Mouse (Mus musculus): ENCODE results near the gene Vldlr. TPM values are rescaled to one million over a fixed set of nuclear protein-coding genes. Genes with fewer than 3 reads are reported as not detected.

Gene Vldlr
- total and polyA plus RNA-seq, 3 experiments: 18.5 to 38.0 (median 35.4) TPM

DNA sequence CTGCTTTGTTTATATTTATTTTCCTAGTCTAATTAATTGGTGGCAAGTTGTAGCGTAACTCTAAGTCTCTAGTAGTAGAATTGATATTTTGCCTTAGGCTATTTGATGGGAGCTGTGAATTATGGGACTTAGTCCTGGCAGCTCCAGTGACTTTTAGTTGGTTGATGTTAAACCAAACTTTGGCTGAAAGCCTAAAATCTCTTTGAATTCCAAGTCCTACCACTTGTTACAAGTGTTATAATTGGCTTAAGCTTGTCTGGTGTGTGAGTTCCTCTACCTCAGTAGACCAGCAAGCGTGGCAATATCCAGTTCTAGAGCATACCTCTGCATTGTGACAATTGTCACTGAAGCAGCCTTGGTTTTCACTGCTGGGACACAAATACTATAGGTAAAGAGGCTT lies 17.1 kb downstream of the Vldlr start:
- no peak for DNase-seq

DNA sequence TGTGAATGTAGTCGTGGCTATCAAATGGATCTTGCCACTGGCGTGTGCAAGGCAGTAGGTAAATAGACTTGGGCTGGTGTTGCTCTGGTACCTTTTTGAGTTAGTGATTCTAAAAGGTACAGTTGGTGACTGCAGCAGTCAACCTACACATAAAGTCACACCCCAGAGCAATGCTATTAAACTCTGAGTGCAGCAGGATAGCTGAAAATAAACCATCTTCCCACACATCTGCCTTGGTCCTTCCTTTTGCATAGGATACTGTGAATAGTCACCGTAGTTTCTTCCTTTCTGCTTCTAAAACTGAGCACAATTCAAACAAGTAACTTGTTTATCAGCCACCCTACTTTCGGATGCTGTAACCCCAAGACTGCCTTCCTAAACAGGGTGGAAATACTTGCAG lies 23.6 kb downstream of the Vldlr start:
- no peak for DNase-seq

DNA sequence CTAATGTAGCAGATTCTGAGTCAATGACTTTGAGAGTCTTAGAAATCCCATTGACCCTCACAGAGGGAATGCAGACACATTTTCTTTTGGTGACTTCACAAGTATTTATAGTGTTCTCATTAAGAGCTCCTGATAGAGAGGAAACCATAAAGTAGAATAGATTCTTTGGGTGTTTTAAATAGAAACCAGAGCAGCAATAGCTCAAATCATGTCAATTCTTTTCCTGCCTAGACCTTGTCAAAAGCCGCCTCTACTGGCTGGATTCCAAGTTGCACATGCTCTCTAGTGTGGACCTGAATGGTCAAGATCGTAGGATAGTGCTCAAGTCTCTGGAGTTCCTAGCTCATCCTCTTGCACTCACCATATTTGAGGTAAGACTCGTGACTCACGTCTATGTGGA lies 27.2 kb downstream of the Vldlr start:
- no peak for DNase-seq

DNA sequence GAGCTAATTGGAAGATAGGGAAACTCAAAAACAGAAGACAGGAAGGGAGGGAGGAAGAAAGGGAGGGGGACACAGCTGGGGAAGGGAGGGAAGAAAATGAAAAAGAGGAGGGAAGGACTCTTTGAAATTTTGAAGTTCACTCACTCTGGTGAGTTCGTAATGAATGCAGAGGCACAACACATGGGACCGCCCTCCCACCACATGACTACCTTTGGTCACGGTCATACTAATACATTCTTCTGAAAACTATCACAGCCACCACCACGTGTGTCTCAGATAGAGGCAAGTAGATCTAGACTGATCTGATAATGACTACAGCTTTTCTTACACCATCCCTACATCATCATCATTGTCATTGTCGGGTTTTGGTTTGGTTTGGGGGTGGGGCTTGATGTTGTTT lies 38.5 kb downstream of the Vldlr start:
- no peak for DNase-seq

DNA sequence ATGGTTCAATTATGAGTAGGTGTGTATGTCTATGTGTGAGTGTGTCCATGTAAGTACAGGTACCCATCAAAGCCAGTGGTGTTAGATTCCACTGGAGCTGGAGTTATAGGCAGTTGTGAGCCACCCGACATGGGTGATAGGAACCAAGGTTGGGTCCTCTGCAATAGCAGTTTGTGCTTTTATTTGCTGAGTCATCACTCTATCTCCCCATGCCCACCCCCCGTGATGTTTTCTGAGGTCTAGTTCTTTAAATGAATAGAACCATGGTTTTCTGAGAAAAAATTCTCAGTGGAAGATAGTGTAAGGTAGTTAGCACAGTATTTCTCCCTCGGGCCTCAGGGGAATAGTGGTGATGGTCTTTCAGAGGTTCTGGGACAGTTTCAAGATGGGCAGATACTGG lies 39.4 kb downstream of the Vldlr start:
- DNase-seq: no peak

DNA sequence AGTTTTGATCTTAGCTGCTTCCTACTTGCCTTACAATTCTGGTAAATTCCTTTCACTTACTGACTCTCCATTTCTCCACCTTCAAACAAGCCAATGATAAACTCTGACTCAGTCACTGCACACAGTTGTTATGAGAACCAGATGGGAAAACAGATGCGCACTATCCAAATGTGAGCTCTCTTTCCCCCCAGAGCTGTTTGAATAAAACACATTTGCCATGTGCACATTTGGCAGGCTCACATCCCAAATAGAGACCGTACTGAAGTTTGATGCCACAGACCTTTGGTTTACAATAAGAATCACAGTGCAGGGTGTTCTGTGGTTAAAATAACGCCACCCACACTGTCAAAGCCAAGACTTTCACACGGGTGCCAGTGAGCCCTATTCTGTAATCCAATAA lies 43.8 kb downstream of the Vldlr start:
- DNase-seq: no peak

DNA sequence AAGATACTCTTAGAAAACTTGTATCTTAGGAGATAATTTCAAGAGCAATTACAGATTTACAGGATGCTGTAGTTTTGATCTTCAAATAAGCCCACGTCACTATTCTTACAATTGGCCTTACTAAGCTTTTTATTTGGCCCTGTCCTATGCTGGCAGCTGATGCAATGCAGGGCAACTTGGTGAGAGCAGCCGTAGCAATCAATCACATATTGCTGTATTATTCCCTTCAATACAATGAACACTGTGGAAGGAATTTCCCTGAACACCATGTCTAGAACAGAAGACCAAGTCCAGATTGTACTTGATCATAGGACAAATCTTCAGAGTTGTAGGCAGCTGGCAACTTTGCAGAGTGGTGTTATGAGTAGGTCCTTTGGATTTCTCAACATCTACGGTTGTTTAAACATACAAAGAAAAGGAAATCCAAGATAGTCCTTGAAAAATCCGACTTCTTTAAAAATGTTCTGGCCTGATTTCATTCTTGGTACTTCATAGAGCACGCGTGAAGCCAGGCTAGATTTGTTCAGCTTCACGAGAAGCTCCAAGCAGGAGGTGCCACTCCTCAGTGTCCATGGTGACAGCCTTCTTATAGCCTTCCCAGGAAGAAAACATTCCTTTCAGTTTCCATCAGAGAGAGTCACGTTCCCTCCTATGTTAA lies 44.5 kb downstream of the Vldlr start:
- DNase-seq: peak; percentile 32

DNA sequence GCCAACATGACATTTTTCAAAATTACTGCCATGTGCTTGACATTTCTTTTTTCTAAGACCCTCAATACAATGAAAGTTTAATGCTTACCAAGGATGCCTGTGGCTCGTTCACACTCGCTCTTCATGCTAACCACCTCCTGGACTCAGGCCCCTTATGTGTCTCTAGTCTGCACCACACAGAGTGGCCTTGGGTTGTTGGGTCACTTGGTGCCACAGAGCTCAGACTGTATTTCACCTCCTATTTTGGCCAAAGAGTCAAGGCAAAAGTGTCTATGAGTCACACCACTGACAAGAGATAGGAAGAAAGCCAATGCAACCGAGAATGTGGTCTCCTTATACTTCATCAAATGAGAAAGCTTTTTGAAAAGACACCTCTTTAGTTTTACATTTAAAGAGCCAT lies 45.9 kb downstream of the Vldlr start:
- DNase-seq: peak; percentile 79

DNA sequence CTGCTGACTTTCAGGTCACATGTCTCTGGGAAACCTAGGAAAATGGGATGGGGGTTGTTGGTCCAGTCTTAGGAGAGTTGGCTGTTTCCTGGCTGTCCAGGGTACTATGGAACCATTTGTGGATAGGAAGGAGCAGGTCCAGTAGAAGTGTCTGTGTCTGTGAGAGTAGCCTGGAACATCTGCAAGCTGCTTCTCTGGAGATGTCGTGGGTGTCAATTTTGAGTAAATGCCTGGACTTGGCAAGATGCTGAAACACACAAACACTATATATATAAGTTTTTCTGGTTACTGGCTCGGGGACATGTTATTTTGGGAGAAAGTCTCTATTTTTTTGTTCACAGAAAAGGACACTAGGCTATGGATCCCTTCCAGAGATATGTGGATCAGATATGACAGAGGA lies 57.1 kb downstream of the Vldlr start:
- no peak for DNase-seq

DNA sequence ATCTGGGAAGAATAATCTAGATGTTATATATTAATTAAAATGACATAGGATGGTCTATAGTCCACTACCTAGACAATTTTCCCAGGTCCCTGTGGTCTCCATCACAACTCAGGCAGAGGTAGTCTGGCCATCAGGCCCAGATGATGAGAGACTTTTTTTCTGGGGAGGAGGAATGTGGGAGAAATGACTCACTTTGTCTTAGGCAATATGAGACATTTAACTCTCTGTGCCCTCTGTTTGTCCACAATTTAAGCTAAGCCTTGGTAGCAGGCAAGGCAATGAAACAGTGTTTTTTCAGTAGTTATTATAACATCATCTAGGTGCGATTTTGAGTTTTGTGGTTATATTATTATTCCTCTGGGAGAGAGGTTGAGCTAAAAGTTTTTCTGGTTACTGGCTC lies 58.1 kb downstream of the Vldlr start:
- DNase-seq: no peak

DNA sequence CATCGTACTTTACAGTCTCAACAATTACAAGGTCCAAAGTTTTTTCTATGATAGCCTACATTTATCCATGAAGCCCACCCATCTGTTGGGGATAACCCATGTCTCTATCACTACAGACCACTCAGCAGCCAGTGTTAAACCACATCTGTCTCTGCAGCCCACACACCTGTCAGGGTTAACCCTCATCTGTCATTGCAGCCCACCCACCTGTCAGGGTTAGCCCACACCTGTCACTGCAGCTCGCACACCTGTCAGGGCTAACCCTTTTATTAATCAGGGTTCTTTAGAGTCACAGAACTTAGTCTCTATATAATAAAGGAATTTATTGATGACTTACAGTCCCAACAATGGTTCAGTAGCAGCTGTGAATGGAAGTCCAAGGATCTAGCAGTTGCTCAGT lies 62.9 kb downstream of the Vldlr start:
- no peak for DNase-seq

Other genes with a start within 250 kb of the Vldlr start
- gene Kcnv2, start 106.1 kb downstream of the Vldlr start, total RNA-seq (2021): under 1 TPM in 1 of 2 experiments, not detected in 1; 0.06 TPM
- gene Kcnv2, start 106.1 kb downstream of the Vldlr start, polyA plus RNA-seq (2012; rRNA removed): not detected in 2 replicates
- 100 to 1,000 TPM in 1 of 2 experiments, 10 to 100 TPM in 1; 95.6 to 105 TPM for gene Pum3, start 213.3 kb downstream of the Vldlr start, total RNA-seq (2021)
- 10.7 and 10.9 TPM in 2 replicates for gene Pum3, start 213.3 kb downstream of the Vldlr start, polyA plus RNA-seq (2012; rRNA removed)

Measured in adrenal gland, adult 2 months (tissue).